Mouse (Mus musculus): Measurements from ENCODE around the gene Amz1. TPM values are rescaled to one million over a fixed set of nuclear protein-coding genes. Genes with fewer than 3 reads are reported as not detected.

The Amz1 gene
- polyA plus RNA-seq, 1 experiment = 13.7 TPM

- Histone ChIP-seq H3K4me3 (ENCODE audit: control insufficient read depth, insufficient read depth, low read length) (no peak overlapping the region), H3K4me1 (replicated peaks; ENCODE audit: control insufficient read depth, insufficient read depth, low read length) (peaks cover 9% of the 10 kb centered on the region; the same call in 1 of the 2 replicates), H3K27ac (ENCODE audit: control insufficient read depth, insufficient read depth, low read length) (no peak overlapping the region), H3K27me3 (ENCODE audit: control insufficient read depth, insufficient read depth, low read length) (no peaks in the 10 kb centered on the region), H3K36me3 (ENCODE audit: control insufficient read depth, insufficient read depth, low read length) (no peaks in the 10 kb centered on the region)
- no peak for TF ChIP-seq CTCF (IDR thresholded peaks at IDR 0.05; ENCODE audit: borderline replicate concordance, control insufficient read depth, extremely low read depth, insufficient read depth, low read length, poor library complexity)
- TF ChIP-seq POLR2A (IDR thresholded peaks at IDR 0.05; ENCODE audit: control insufficient read depth, extremely low read depth, insufficient read depth, low read length, poor library complexity) = no peak
- WGBS = 93% methylated on average over 5 of the region's 5 CpGs
- DNase-seq = no peak
Observed at GRCm38 (mm10) chr5:140753223-140753622, 29.3 kb downstream of the Amz1 start.

GRCm38 (mm10) chr5:140758864-140759263, 34.9 kb downstream of the Amz1 start:
- WGBS = 97% methylated on average over 8 of the region's 8 CpGs
- no peaks in the 10 kb centered on the region; the same call in 1 of the 2 replicates for H3K36me3 ChIP-seq (ENCODE audit: control insufficient read depth, insufficient read depth, low read length)
- DNase-seq = no peak
- TF ChIP-seq POLR2A (IDR thresholded peaks at IDR 0.05; ENCODE audit: control insufficient read depth, extremely low read depth, insufficient read depth, low read length, poor library complexity) (no peak), CTCF (IDR thresholded peaks at IDR 0.05; ENCODE audit: borderline replicate concordance, control insufficient read depth, extremely low read depth, insufficient read depth, low read length, poor library complexity) (no peak)
- peaks cover 12% of the 10 kb centered on the region for H3K4me1 ChIP-seq (replicated peaks; ENCODE audit: control insufficient read depth, insufficient read depth, low read length)
- H3K27me3 ChIP-seq (ENCODE audit: control insufficient read depth, insufficient read depth, low read length) = no peaks in the 10 kb centered on the region
- H3K4me3 ChIP-seq (ENCODE audit: control insufficient read depth, insufficient read depth, low read length) = no peak overlapping the region
- H3K27ac ChIP-seq (ENCODE audit: control insufficient read depth, insufficient read depth, low read length) = no peak overlapping the region

GRCm38 (mm10) chr5:140762540-140762939, 38.6 kb downstream of the Amz1 start:
- Histone ChIP-seq H3K4me3 (ENCODE audit: control insufficient read depth, insufficient read depth, low read length) (no peak overlapping the region), H3K4me1 (replicated peaks; ENCODE audit: control insufficient read depth, insufficient read depth, low read length) (peaks cover 26% of the 10 kb centered on the region), H3K27me3 (ENCODE audit: control insufficient read depth, insufficient read depth, low read length) (no peaks in the 10 kb centered on the region), H3K36me3 (ENCODE audit: control insufficient read depth, insufficient read depth, low read length) (no peaks in the 10 kb centered on the region; the same call in 1 of the 2 replicates), H3K27ac (ENCODE audit: control insufficient read depth, insufficient read depth, low read length) (no peak overlapping the region)
- 87% methylated on average over 4 of the region's 4 CpGs for WGBS
- no peak for DNase-seq
- no peak for TF ChIP-seq CTCF (IDR thresholded peaks at IDR 0.05; ENCODE audit: borderline replicate concordance, control insufficient read depth, extremely low read depth, insufficient read depth, low read length, poor library complexity)
- TF ChIP-seq POLR2A (IDR thresholded peaks at IDR 0.05; ENCODE audit: control insufficient read depth, extremely low read depth, insufficient read depth, low read length, poor library complexity) = no peak

GRCm38 (mm10) chr5:140764921-140765613, 41.1 kb downstream of the Amz1 start:
- peaks cover 28% of the 10 kb centered on the region for H3K4me1 ChIP-seq (replicated peaks; ENCODE audit: control insufficient read depth, insufficient read depth, low read length)
- H3K36me3 ChIP-seq (ENCODE audit: control insufficient read depth, insufficient read depth, low read length) = no peaks in the 10 kb centered on the region; the same call in 1 of the 2 replicates
- no peaks in the 10 kb centered on the region for H3K27me3 ChIP-seq (ENCODE audit: control insufficient read depth, insufficient read depth, low read length)
- 47% methylated on average over 6 of the region's 6 CpGs for WGBS
- no peak overlapping the region for H3K4me3 ChIP-seq (ENCODE audit: control insufficient read depth, insufficient read depth, low read length)
- H3K27ac ChIP-seq (ENCODE audit: control insufficient read depth, insufficient read depth, low read length) = peak overlapping the region; percentile 30; the same call in 1 of the 2 replicates
- DNase-seq = no peak
- no peak for TF ChIP-seq POLR2A (IDR thresholded peaks at IDR 0.05; ENCODE audit: control insufficient read depth, extremely low read depth, insufficient read depth, low read length, poor library complexity)
- TF ChIP-seq CTCF (IDR thresholded peaks at IDR 0.05; ENCODE audit: borderline replicate concordance, control insufficient read depth, extremely low read depth, insufficient read depth, low read length, poor library complexity) = no peak

GRCm38 (mm10) chr5:140766566-140766965, 42.6 kb downstream of the Amz1 start:
- TF ChIP-seq POLR2A (IDR thresholded peaks at IDR 0.05; ENCODE audit: control insufficient read depth, extremely low read depth, insufficient read depth, low read length, poor library complexity) (no peak), CTCF (IDR thresholded peaks at IDR 0.05; ENCODE audit: borderline replicate concordance, control insufficient read depth, extremely low read depth, insufficient read depth, low read length, poor library complexity) (no peak)
- Histone ChIP-seq H3K4me3 (ENCODE audit: control insufficient read depth, insufficient read depth, low read length) (no peak overlapping the region), H3K27me3 (ENCODE audit: control insufficient read depth, insufficient read depth, low read length) (no peaks in the 10 kb centered on the region), H3K4me1 (replicated peaks; ENCODE audit: control insufficient read depth, insufficient read depth, low read length) (peaks cover 28% of the 10 kb centered on the region), H3K27ac (ENCODE audit: control insufficient read depth, insufficient read depth, low read length) (no peak overlapping the region), H3K36me3 (ENCODE audit: control insufficient read depth, insufficient read depth, low read length) (no peaks in the 10 kb centered on the region)
- WGBS = 86% methylated on average over 4 of the region's 4 CpGs
- no peak for DNase-seq

- DNase-seq = no peak
- TF ChIP-seq POLR2A (IDR thresholded peaks at IDR 0.05; ENCODE audit: control insufficient read depth, extremely low read depth, insufficient read depth, low read length, poor library complexity) = no peak
- no peak for TF ChIP-seq CTCF (IDR thresholded peaks at IDR 0.05; ENCODE audit: borderline replicate concordance, control insufficient read depth, extremely low read depth, insufficient read depth, low read length, poor library complexity)
- H3K27me3 ChIP-seq (ENCODE audit: control insufficient read depth, insufficient read depth, low read length) = no peaks in the 10 kb centered on the region
- no peak overlapping the region for H3K4me3 ChIP-seq (ENCODE audit: control insufficient read depth, insufficient read depth, low read length)
- peaks cover 36% of the 10 kb centered on the region for H3K4me1 ChIP-seq (replicated peaks; ENCODE audit: control insufficient read depth, insufficient read depth, low read length)
- no peaks in the 10 kb centered on the region for H3K36me3 ChIP-seq (ENCODE audit: control insufficient read depth, insufficient read depth, low read length)
- H3K27ac ChIP-seq (ENCODE audit: control insufficient read depth, insufficient read depth, low read length) = no peak overlapping the region
- WGBS = 76% methylated on average over 9 of the region's 9 CpGs
Observed at GRCm38 (mm10) chr5:140767704-140768141, 43.8 kb downstream of the Amz1 start.
